Mouse (Mus musculus): ENCODE measurements around the gene Gm960. TPM values are rescaled to one million over a fixed set of nuclear protein-coding genes. Genes with fewer than 3 reads are reported as not detected.

The Gm960 gene
- polyA plus RNA-seq, 1 experiment from 2014 or later: 4.9 TPM

DNA sequence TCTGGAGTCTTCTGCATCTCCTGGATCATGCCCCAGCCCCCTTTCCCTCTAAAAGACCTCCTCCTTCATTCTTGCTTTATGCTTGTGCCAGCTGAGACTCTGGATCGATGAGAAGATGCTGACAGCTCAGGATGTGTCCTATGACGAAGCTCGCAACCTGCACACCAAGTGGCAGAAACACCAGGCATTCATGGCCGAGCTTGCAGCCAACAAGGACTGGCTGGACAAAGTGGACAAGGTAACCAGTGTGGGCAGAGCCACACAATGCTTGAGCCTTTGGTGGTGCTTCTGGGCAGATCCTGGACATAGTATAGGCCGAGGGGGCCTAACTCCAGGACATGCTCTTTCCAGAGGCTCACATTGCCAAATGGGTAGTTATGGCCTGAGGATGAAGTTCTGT, 41.3 kb upstream of the Gm960 start:
- 91% methylated on average over 5 of the region's 5 CpGs for WGBS
- H3K4me3 ChIP-seq (ENCODE audit: low read depth, low read length): no peak overlapping the region
- H3K27ac ChIP-seq (ENCODE audit: low read depth, low read length): no peak overlapping the region
- no peaks in the 10 kb centered on the region for H3K9me3 ChIP-seq (ENCODE audit: control insufficient read depth, low read length)
- H3K4me2 ChIP-seq (replicated peaks; ENCODE audit: low read depth, low read length): no peak overlapping the region
- ATAC-seq (ENCODE audit: low FRiP score) (no peak), DNase-seq (ENCODE audit: low spot score) (no peak)
- no peaks in the 10 kb centered on the region for H3K4me1 ChIP-seq (replicated peaks; ENCODE audit: control insufficient read depth, insufficient read depth, low read length)
- H3K27me3 ChIP-seq (ENCODE audit: control insufficient read depth, insufficient read depth, low read length): no peaks in the 10 kb centered on the region
- peaks cover 7% of the 10 kb centered on the region; the same call in 1 of the 2 replicates for H3K36me3 ChIP-seq (ENCODE audit: control insufficient read depth, insufficient read depth, low read length)
- no peak overlapping the region for H3K9ac ChIP-seq (ENCODE audit: low read depth, low read length)

DNA sequence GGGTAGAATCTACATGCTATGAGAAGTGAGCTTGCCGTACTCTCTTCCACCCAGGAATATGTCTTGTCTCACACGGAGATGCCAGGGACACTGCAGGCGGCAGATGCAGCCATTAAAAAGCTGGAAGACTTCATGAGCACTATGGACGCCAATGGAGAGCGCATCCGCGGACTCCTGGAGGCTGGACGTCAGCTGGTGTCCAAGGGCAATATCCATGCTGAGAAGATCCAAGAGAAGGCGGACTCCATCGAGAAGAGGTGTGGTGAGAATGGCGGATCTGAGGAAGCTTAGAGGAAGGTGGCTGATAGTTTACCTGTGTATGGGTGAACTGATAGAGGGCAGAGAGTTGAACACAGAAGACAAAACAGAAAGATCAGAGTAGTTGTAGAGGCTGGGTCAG, 40.6 kb upstream of the Gm960 start:
- no peak overlapping the region for H3K9ac ChIP-seq (ENCODE audit: low read depth, low read length)
- WGBS: 89% methylated on average over 11 of the region's 11 CpGs
- H3K27me3 ChIP-seq (ENCODE audit: control insufficient read depth, insufficient read depth, low read length): no peaks in the 10 kb centered on the region
- no peak overlapping the region for H3K4me2 ChIP-seq (replicated peaks; ENCODE audit: low read depth, low read length)
- ATAC-seq (ENCODE audit: low FRiP score) (no peak), DNase-seq (ENCODE audit: low spot score) (no peak)
- H3K27ac ChIP-seq (ENCODE audit: low read depth, low read length): no peak overlapping the region
- H3K4me3 ChIP-seq (ENCODE audit: low read depth, low read length): no peak overlapping the region
- no peaks in the 10 kb centered on the region for H3K4me1 ChIP-seq (replicated peaks; ENCODE audit: control insufficient read depth, insufficient read depth, low read length)
- H3K9me3 ChIP-seq (ENCODE audit: control insufficient read depth, low read length): no peaks in the 10 kb centered on the region
- H3K36me3 ChIP-seq (ENCODE audit: control insufficient read depth, insufficient read depth, low read length): peaks cover 9% of the 10 kb centered on the region; the same call in 1 of the 2 replicates

DNA sequence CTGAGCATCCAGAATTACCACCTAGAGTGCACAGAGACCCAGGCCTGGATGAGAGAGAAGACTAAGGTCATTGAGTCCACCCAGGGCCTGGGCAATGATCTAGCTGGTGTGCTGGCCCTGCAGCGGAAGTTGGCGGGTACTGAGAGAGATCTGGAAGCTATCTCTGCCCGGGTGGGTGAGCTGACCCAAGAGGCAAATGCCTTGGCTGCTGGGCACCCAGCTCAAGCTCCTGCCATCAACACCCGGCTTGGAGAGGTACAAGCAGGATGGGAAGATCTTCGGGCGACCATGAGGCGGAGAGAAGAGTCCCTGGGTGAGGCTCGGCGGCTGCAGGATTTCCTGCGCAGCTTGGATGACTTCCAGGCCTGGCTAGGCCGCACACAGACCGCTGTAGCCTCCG, 39.4 kb upstream of the Gm960 start:
- DNase-seq (ENCODE audit: low spot score) (no peak), ATAC-seq (ENCODE audit: low FRiP score) (no peak)
- Histone ChIP-seq H3K27ac (ENCODE audit: low read depth, low read length) (no peak overlapping the region), H3K9me3 (ENCODE audit: control insufficient read depth, low read length) (no peaks in the 10 kb centered on the region), H3K27me3 (ENCODE audit: control insufficient read depth, insufficient read depth, low read length) (no peaks in the 10 kb centered on the region), H3K4me3 (ENCODE audit: low read depth, low read length) (no peak overlapping the region), H3K36me3 (ENCODE audit: control insufficient read depth, insufficient read depth, low read length) (peaks cover 12% of the 10 kb centered on the region; the same call in 1 of the 2 replicates), H3K9ac (ENCODE audit: low read depth, low read length) (no peak overlapping the region), H3K4me2 (replicated peaks; ENCODE audit: low read depth, low read length) (no peak overlapping the region), H3K4me1 (replicated peaks; ENCODE audit: control insufficient read depth, insufficient read depth, low read length) (no peaks in the 10 kb centered on the region)
- whole genome bisulfite sequencing: 87% methylated on average over 13 of the region's 13 CpGs

DNA sequence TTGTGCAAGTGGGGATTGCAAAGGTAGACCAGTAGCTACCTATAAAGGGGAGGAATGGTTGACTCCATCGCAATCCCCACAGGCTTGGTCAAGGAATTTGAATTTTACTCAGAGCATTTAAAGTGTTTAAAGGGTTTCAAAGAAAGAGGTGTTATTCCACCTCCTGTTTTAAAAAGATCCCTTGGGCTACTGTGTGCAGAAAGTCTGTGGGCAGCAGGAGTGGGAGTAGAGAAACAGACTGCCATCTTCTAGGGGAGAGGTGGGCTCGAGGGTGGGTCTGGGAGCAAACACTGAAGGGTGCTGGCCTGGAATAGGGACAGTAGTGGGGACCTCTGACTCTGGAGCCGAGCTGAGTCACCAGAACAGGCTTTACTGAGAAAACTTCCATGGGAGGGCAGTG, 34.6 kb upstream of the Gm960 start:
- no peak overlapping the region for H3K4me2 ChIP-seq (replicated peaks; ENCODE audit: low read depth, low read length)
- DNase-seq (ENCODE audit: low spot score) (no peak), ATAC-seq (ENCODE audit: low FRiP score) (no peak)
- H3K36me3 ChIP-seq (ENCODE audit: control insufficient read depth, insufficient read depth, low read length): peaks cover 11% of the 10 kb centered on the region; the same call in 1 of the 2 replicates
- no peaks in the 10 kb centered on the region for H3K9me3 ChIP-seq (ENCODE audit: control insufficient read depth, low read length)
- 80% methylated on average over 3 of the region's 3 CpGs for WGBS
- H3K27ac ChIP-seq (ENCODE audit: low read depth, low read length): no peak overlapping the region
- H3K4me3 ChIP-seq (ENCODE audit: low read depth, low read length): no peak overlapping the region
- no peak overlapping the region for H3K9ac ChIP-seq (ENCODE audit: low read depth, low read length)
- no peaks in the 10 kb centered on the region for H3K27me3 ChIP-seq (ENCODE audit: control insufficient read depth, insufficient read depth, low read length)
- H3K4me1 ChIP-seq (replicated peaks; ENCODE audit: control insufficient read depth, insufficient read depth, low read length): no peaks in the 10 kb centered on the region

DNA sequence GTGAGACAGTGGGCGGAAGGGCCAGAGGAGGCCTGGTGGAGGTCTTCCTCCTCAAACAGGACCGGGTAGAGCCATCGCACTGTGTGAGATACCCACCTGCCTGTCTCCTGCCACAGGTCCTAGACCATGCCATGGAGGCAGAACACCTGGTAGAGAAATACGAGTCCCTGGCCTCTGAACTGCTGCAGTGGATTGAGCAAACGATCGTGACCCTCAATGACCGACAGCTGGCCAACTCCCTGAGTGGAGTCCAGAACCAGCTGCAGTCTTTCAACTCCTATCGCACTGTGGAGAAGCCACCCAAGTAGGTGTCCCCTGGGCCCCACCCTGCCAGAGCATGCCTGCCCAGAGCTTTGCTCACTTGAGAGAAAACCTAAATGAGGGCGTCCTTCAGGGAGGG, 30.7 kb upstream of the Gm960 start:
- H3K4me2 ChIP-seq (replicated peaks; ENCODE audit: low read depth, low read length): no peak overlapping the region
- peaks cover 7% of the 10 kb centered on the region; the same call in 1 of the 2 replicates for H3K36me3 ChIP-seq (ENCODE audit: control insufficient read depth, insufficient read depth, low read length)
- H3K27me3 ChIP-seq (ENCODE audit: control insufficient read depth, insufficient read depth, low read length): no peaks in the 10 kb centered on the region
- H3K9me3 ChIP-seq (ENCODE audit: control insufficient read depth, low read length): no peaks in the 10 kb centered on the region
- 91% methylated on average over 9 of the region's 9 CpGs for WGBS
- no peak overlapping the region for H3K4me3 ChIP-seq (ENCODE audit: low read depth, low read length)
- DNase-seq (ENCODE audit: low spot score) (no peak), ATAC-seq (ENCODE audit: low FRiP score) (no peak)
- H3K9ac ChIP-seq (ENCODE audit: low read depth, low read length): no peak overlapping the region
- H3K4me1 ChIP-seq (replicated peaks; ENCODE audit: control insufficient read depth, insufficient read depth, low read length): no peaks in the 10 kb centered on the region
- no peak overlapping the region for H3K27ac ChIP-seq (ENCODE audit: low read depth, low read length)

DNA sequence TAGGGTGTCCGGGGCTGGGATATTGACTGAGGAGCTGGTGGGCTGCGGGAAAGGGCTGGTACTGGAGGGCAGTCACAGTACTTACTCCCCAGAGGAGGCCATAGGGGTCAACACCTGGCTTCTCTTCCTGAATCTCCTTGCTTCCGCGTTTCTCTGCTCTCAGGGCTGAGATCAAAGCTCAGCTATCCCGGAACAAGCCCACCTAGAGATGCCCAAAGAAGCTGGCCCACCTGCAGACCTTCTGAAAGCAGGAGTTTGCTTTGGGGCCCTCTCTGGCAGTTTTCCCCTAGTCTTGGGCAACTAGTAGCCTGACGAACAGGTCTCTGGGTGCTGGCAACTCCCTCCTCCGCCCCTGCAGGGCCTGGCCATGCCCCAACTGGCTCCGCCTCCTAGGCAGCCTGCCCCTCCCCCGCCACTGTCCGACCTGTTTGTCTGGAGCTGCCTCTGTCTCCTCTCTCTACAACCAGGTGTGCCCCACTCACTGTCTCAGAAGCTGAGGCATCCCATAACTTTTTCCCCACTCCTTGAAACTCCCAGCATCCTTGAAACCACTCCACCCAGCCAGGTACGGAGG, 22.3 kb upstream of the Gm960 start:
- Histone ChIP-seq H3K9me3 (ENCODE audit: control insufficient read depth, low read length) (no peaks in the 10 kb centered on the region), H3K27ac (ENCODE audit: low read depth, low read length) (no peak overlapping the region), H3K4me1 (replicated peaks; ENCODE audit: control insufficient read depth, insufficient read depth, low read length) (no peaks in the 10 kb centered on the region), H3K36me3 (ENCODE audit: control insufficient read depth, insufficient read depth, low read length) (no peaks in the 10 kb centered on the region), H3K27me3 (ENCODE audit: control insufficient read depth, insufficient read depth, low read length) (no peaks in the 10 kb centered on the region), H3K4me2 (replicated peaks; ENCODE audit: low read depth, low read length) (no peak overlapping the region), H3K9ac (ENCODE audit: low read depth, low read length) (no peak overlapping the region), H3K4me3 (ENCODE audit: low read depth, low read length) (no peak overlapping the region)
- DNase-seq (ENCODE audit: low spot score): peak; percentile 16
- no peak for ATAC-seq (ENCODE audit: low FRiP score)
- WGBS: 18% methylated on average over 11 of the region's 11 CpGs

GRCm38 (mm10) chr19:4720112-4720511, 21.6 kb upstream of the Gm960 start:
- no peaks in the 10 kb centered on the region for H3K9me3 ChIP-seq (ENCODE audit: control insufficient read depth, low read length)

DNA sequence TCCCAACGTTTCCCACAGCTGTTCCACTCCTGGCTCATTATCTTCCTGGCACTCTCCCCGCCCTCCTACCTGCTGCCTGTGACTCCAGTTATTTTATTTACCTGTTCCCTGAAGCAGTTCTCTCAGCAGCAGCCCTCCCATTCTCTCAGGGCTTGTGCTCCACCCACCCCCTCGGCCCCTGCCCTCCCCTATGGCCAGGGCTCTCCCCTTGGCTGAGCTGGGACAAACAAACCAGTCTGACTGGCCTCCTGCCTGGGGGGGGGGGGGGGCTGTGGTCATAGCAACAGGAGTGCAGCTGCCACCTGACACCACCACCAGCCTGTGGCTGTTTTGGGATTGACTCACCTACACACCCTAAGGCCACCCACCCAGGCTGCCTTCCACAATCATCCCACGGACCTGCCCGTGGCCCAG, 20.9 kb upstream of the Gm960 start:
- Histone ChIP-seq H3K27me3 (ENCODE audit: control insufficient read depth, insufficient read depth, low read length) (no peaks in the 10 kb centered on the region), H3K9me3 (ENCODE audit: control insufficient read depth, low read length) (no peaks in the 10 kb centered on the region), H3K36me3 (ENCODE audit: control insufficient read depth, insufficient read depth, low read length) (no peaks in the 10 kb centered on the region), H3K4me3 (ENCODE audit: low read depth, low read length) (no peak overlapping the region), H3K27ac (ENCODE audit: low read depth, low read length) (no peak overlapping the region), H3K4me1 (replicated peaks; ENCODE audit: control insufficient read depth, insufficient read depth, low read length) (no peaks in the 10 kb centered on the region), H3K4me2 (replicated peaks; ENCODE audit: low read depth, low read length) (no peak overlapping the region), H3K9ac (ENCODE audit: low read depth, low read length) (no peak overlapping the region)
- 24% methylated on average over 5 of the region's 5 CpGs for WGBS
- DNase-seq (ENCODE audit: low spot score): no peak
- ATAC-seq (ENCODE audit: low FRiP score): no peak

More at GRCm38 (mm10) chr19:4720112-4720511, 21.6 kb upstream of the Gm960 start:
- WGBS: 86% methylated on average over 15 of the region's 15 CpGs
- Histone ChIP-seq H3K4me3 (ENCODE audit: low read depth, low read length) (no peak overlapping the region), H3K27me3 (ENCODE audit: control insufficient read depth, insufficient read depth, low read length) (no peaks in the 10 kb centered on the region), H3K4me1 (replicated peaks; ENCODE audit: control insufficient read depth, insufficient read depth, low read length) (no peaks in the 10 kb centered on the region), H3K9ac (ENCODE audit: low read depth, low read length) (no peak overlapping the region), H3K36me3 (ENCODE audit: control insufficient read depth, insufficient read depth, low read length) (no peaks in the 10 kb centered on the region), H3K4me2 (replicated peaks; ENCODE audit: low read depth, low read length) (no peak overlapping the region), H3K27ac (ENCODE audit: low read depth, low read length) (no peak overlapping the region)
- DNase-seq (ENCODE audit: low spot score) (no peak), ATAC-seq (ENCODE audit: low FRiP score) (no peak)

DNA sequence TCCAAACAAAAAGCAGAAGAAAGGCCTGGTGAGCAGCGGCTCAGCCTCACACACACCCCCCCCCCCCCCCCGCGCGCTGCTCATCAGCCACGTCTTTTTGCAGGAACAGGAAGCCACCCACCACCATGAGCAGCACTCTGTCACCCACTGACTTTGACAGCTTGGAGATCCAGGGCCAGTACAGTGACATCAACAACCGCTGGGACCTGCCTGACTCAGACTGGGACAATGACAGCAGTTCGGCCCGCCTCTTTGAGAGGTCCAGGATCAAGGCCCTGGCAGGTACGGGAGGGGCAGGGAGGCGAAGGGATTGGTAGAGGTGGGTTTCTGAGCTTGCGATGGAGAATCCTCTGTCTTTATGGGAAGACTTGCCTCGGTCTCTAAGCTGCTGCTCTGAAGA, 20.2 kb upstream of the Gm960 start:
- Histone ChIP-seq H3K9ac (ENCODE audit: low read depth, low read length) (no peak overlapping the region), H3K4me1 (replicated peaks; ENCODE audit: control insufficient read depth, insufficient read depth, low read length) (no peaks in the 10 kb centered on the region), H3K9me3 (ENCODE audit: control insufficient read depth, low read length) (no peaks in the 10 kb centered on the region), H3K4me2 (replicated peaks; ENCODE audit: low read depth, low read length) (no peak overlapping the region), H3K36me3 (ENCODE audit: control insufficient read depth, insufficient read depth, low read length) (no peaks in the 10 kb centered on the region), H3K27me3 (ENCODE audit: control insufficient read depth, insufficient read depth, low read length) (peaks cover 2% of the 10 kb centered on the region; the same call in 1 of the 2 replicates), H3K27ac (ENCODE audit: low read depth, low read length) (no peak overlapping the region; the same call in 1 of the 2 replicates), H3K4me3 (ENCODE audit: low read depth, low read length) (no peak overlapping the region)
- no peak for DNase-seq (ENCODE audit: low spot score)
- WGBS: 35% methylated on average over 10 of the region's 12 CpGs
- no peak for ATAC-seq (ENCODE audit: low FRiP score)
